Mouse (Mus musculus) olfactory bulb, adult 2 months (tissue): ENCODE measurements around the gene Dll4.

Experiments
- CTCF ChIP-seq: fragments of 200-500 bp; IDR thresholded peaks from 2 replicates; pipeline ENCODE4 v1.5.1; 2012; ENCODE audit warnings: low read depth, mild to moderate bottlenecking, low read length, moderate library complexity; ENCODE audit not compliant: insufficient read depth
- POLR2A ChIP-seq: fragments of 200-500 bp; IDR thresholded peaks from 2 replicates; pipeline ENCODE4 v1.6.1; 2012; ENCODE audit warnings: mild to moderate bottlenecking, low read depth, low read length, moderate library complexity; ENCODE audit not compliant: insufficient read depth

DNA sequence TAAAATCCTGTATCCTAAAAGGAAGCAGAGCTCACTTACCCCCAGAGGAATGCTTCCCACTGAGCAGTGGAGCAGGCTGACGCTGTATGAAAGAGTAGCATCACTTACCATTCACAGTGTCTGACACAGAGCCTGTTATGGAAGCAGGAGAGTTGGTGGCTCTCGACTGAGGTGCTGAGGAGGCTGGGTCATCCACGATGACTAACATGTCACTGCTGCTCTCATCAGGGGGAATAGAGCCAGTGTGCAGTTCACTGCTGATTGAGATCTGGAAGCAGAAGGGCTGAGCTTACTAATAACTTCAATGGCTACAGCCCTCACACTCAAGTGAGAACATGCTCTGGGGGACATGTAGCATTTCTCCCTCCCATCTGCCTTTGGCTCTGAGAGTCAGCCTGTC lies 53.9 kb downstream of the Dll4 start:
- no peak for TF ChIP-seq CTCF
- no peak for TF ChIP-seq POLR2A
